Mouse (Mus musculus) MEL-GATA-1-ER (cell line): ENCODE results near the gene Gal.

Experiments
- DNase-seq: peaks from one replicate; pipeline ENCODE4 v3.0.0-alpha.2; 2012; ENCODE audit warnings: low read depth; ENCODE audit errors: extremely low read depth

Gal gene

DNA sequence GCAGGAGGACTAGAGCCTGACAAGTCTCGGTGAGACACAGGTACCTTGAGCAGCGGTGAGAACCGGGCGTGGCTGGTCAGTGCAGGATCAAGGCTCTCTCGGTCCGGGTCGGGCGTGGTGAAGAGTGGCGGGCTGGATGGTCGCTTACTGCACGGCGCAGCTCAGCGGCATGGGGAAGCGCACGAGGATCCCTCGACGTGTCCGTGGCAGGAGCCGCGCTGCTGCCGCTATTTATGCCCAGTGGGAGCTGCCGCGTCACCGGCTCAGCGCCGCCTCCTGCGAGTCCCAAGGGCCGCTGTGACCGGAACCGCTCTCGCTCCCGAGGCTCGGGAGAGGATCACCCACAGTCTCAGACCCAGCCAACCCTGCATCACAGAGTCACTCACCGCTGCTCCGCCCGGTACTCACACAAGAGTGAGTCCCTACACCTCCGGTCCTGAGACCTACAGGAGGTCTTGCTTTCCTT lies at the start of gene Gal:
TSS of gene Gal (minus strand) at position 277 of the 466 bp plus-strand sequence.
- no peak for DNase-seq

DNA sequence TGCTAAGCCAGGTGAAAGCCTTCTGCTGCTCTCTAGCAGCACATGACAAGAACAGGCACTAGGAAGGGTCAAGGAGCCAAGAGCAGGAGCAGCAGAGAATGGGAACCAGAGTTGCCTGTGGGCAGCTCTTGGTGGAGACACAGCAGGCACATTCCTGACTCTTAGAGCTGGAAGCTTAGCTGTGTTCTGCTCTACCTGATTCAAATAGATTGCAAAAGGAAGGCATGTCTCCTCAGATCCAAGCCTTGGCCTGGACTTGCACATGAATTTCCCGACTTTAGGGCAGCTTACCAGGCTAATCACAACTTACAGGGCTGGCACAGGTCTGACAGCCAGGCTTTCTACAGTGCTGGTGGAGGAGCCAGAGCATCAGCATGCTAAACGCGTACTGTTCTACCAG lies 45.6 kb upstream of the Gal start:
- DNase-seq: no peak

DNA sequence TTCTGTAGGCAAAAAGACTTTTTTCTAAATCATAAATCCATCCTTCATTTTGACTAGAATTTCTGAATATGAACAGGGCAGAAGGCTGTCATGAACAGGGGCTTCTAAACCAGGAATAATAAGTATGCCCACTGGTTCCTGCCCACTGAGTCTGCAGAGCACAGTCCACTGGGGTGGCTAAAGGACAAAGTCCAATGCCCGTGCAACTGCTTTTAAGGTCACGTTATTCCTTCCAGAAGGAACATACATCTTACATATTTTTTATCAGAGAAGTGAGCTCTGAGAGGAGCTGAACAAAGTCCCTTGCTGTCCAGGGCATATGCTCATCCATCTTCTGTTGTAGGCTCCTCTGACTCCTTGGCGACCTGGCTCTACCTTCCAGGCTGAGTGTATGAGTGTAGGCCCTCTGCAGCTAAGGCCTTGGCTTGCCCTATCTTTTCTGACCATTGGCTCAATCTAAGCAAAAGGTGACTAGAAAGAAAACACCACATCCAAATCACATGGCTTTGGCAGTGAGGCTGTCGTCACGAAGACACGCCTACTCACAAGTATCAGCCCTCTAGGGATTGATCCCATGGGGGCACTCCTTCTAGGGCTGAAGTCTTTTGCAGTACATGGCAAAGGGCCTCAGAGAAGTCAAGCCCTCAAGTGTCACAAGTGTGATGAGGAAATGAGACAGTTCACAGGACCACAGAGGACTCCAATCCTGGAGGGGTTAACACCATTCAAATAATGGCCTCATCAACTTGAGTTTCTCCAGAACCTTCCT lies 44.2 kb upstream of the Gal start:
- no peak for DNase-seq

DNA sequence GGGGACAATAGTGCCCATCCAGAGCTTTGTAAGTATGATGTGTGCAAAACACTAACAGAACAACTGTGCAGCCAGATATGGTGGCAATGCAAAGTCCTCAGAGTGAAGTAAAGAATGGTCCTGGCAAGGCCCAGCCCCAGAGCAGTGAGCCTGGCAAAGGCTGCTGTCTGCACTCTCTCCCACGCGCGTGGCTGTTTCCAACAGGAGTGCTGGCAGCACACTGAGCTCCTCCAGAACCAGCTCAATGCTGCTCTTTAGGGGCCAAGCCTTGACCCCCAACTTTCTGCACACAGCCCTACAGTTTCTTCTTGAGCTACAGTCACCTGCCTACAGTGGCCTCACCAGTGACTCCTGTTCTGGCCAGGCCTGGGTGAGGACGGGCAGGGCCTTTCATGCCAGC lies 43.4 kb upstream of the Gal start:
- no peak for DNase-seq

DNA sequence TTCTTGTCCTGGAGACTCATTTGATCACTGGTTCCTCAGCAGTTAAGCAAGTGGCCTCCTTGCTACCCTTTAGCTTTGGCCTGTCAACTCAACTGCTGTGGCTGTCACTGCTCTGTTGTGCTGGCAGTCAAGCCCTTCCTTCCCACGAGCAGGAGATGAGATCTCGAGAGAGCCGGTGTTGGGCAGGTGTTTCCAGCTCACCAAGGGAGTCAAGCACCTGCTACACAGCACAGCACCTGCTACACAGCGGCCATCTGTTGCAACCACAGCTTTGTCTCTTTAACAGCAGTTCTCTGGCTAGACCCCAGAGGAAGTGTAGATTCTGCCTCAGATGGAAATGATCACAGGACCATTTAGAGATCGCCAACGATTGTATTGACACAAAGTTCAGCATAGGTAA lies 37.3 kb upstream of the Gal start:
- no peak for DNase-seq

DNA sequence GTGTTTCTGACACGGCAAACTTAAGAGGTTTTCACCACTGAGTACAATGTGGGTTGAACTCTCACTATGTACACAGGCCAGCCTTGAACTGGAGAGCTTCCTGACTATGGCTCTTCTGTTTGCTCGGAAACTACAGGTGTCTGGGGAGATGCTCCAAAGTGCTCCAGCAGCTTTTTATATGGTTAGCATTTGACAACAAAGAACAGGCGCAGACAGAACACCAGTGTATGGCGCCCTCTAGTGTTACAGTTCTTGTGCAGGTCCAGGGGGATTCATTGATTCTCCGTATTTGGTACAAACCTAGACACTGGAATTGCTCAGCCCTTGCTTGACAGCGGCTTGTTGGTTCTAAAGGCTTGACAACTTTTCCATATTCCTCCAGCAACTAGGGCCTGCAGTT lies 36.8 kb upstream of the Gal start:
- DNase-seq: peak; percentile 41

DNA sequence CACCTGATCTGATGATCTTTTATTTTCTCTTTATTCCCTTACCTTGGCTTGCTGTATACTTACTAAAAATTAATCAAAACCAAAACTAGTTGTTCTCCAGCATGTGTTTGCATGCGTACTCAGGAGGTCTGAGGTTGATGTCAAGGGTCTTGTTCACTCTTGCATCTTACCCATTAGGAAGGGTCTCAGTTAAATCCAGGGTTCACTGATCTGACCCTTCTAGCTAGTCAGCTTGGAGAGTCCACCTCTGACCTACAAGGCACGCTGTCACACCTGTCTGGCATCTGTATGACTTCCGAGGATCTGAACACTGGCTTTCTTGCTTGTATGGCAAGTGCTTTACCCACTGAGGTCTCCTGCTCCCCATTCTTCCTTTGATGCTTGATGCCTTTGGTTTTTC lies 36.4 kb upstream of the Gal start:
- DNase-seq: no peak

DNA sequence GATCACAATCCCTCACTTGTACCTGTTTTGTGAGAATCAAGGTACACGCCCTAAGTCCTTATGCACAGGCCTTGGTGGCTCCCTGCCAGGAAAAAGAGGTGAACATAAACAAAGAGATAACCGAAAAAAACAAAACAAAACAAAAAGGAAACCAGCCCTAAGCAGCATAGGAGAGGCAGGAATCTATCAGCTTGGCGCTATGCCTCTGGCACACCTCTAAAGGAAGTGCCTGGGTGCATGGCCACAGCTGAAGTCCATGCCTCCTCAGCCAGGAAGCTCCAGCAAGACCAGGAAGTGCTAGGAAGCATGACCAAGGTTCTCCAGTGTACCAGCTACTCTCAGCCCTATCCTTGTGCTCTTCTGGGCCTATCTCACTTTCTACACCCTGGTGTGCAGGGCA lies 34.9 kb upstream of the Gal start:
- no peak for DNase-seq

DNA sequence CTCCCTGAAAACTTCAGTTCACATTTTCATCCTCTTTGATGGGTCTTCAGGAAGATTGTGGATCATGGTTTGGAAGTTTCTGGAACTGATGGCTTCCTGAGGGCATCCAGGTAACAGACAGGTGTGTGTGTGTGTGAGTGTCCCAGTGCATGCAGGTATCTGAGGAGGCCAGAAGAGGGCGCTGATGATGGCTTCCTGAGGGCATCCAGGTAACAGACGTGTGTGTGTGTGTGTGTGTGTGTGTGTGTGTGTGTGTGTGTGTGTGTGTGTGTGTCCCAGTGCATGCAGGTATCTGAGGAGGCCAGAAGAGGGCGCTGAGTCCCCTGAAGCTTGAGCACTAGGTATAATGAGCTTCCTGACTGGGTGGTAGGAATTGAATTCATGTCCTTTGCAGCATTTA lies 33.0 kb upstream of the Gal start:
- DNase-seq: no peak

DNA sequence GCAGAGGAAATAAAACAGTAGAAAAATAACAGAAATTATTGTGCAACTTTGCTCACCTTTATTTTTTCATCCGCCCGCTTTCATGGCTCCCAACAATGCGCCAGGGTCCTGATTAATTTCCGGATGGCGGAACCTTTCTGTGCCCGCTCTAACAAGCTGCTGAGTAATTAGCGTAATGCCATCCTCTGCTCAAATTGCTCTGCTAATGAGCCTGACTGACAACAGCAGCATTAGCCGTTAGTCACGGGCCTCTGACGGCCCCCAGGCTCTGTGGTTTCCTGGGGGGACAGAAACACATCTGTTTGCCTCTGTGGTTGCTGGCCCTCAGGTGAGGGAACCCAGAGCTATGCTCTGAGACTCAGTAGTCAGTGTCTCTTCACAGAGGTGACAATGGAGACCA lies 26.7 kb upstream of the Gal start:
- DNase-seq: no peak

DNA sequence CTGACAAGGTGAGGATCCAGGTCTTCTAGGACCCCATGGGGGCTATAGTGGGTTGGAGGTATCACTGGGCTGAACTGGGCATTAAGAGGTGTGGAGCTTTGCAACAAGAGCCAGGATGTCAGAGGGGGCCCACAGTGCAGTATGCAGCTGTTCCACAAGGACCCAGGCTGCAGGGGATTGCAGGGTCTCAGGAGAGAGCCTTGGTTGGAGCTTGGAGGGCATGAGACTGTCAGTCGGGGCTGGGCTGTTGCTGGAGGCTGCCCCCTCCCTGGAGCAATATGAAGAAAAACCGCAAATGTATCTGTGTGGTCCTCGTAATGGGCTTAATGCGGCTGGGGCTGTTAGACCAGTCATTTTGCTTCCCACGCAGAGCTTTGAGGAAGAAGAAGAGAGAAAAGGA lies 26.3 kb upstream of the Gal start:
- DNase-seq: no peak

DNA sequence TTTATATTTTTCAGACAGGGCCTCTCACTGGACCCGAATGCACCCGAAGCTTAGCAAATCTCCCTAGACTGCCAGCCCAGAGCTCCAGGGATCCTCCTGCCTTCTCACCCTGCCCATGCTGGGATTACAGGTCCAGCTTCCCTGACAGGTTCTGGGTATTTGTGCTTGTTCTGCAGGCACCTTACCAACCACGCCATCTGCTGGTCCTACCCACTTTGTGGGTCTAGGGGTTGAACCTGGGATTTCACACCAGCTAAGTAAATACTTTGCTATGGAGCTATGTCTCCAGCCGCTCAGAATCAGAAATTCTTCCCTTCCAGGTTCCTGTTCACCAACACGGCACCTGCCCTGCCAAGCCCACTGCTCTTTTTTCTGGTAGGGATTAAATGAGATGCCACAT lies 23.6 kb upstream of the Gal start:
- no peak for DNase-seq

DNA sequence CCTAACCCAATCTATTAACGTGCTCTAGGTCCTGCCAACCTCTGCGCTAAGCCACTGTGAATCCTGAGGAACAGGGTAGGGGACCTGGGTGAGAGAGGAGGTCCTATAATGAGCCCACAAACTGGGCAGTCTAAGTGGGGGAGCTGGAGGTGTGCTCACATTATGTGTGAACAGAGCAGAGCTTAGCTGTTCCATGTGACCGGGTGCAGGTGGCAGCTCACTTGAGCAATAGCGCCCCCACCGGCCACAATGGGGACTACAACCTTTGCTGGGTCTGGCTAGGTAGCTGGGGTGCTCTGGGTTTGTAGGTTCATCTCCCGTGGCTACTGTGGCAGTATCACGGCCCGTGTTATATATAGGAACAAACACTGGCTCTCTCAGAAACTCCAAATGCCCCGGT lies 22.5 kb upstream of the Gal start:
- peak; percentile 22 for DNase-seq

DNA sequence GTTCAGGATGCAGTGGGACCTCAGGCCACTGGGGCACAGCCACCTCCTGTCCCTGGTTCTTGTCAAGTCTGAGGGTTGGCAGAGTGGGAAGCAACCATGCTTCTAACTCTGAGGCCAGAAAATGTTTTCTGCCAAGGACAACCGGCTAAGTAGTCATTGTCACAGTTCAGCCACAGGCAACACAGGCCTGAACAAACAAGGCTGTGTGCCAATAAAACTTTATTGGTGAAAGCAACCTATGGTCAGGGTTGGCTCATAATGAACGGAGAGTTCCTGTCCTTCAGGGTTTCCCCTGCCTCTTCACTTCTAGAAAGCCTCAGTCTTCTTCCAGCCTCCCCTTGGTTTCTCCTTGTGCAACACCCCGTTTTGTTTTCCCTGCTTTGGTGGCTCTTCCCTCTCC lies 21.5 kb upstream of the Gal start:
- DNase-seq: no peak

DNA sequence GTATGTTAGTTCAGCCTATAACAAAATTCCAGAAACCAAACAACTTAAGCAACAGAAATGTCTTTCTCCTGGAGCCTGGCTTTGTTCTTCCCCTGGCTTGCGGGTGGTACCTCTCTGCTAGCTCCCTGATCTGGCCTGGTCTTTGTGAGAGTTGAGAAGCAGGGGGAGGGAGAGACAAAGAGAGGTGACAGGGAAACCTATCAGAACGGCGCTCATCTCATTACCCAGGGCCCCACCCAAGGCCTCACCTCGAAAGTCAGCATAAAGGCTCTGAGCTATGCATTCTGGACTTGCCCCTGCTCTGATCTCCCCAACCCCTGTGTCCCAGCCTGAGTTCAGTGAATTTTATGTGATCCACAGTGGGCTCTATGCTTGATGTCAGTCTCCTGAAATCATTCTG lies 20.3 kb upstream of the Gal start:
- no peak for DNase-seq

DNA sequence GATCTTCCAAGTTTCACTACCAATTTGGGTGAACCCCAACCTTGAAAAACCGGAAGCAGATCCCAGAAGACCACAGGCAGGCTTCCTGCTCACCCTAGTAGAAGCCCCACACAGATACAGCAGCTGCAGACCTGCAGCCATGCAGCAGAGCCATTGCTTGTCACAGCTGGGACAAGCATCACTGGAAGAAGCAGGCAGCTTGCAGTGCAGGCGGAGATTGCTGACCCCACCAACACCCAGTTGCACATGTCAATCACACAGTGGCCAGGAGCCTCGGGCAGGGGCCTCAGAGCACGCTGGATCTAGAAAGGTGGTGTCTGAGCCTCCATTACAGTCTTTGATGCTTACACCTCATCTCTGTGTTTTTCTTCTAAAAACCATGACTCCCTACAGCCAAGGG lies 19.8 kb upstream of the Gal start:
- no peak for DNase-seq

DNA sequence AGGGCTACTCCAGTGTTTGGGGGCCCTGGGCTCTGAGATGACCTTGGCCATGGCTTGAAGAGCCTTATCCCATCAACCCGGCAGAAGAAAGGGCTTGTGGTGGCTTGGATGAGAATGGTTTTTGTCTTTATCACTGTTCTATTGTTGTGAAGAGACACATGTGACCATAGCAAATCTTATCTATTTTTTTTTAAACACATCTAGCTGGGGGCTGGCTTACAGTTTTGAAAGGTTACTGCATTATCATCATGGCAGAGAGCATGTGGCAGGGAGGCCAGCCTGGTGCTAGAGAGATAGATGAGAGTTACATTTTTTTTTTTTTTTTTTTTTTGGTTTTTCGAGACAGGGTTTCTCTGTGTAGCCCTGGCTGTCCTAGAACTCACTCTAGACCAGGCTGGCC lies 17.6 kb upstream of the Gal start:
- no peak for DNase-seq

DNA sequence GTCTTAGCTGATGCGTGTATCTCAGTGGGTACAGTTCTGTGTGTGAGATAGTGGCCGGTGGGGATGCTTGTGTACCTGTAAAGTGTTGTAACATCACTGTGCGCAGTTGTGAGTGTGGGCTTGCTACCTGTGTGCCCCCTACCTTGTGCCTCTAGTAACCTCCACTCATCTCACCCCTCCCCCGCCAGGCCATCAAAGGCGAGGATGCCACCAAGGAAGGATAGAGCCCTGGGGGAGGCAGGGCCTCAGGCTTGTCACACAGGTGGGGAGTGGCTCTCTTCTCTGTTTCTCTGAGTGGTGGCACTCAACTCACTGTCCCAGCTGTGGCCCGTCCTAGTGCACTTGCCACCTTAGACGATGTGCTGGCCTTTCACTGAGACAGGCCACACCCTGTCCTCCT lies 16.7 kb upstream of the Gal start:
- no peak for DNase-seq

DNA sequence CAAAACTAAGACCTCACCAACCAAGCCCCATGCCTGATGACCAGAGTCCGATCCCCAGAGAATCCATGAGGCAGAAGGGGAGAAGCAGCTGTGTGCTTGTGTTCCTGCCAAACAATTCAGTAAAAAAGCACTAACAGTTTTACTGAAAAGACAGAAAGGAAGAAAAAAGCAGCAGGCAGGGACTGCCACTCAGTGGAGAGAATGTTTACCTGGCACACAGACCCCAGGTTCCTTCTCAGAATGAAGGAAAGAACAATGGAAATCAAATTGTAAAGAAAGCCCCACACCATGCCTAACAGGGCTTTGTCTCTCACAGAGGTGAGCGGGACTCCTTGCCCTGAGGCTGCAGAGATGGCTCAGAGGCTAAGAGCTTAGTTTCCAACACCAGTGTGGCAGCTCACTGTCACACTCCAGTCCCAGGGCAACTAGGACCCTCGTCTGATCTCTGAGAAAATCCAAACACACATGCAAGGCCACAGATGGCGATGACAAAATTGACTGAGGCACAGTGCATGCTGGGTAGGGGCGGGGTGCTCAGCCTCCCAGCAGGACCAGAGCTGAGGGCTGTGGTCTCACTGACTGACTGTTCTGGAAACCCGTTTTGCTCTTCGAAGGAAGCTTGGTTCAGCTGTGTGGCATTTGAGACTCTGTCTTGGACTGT lies 14.9 kb upstream of the Gal start:
- DNase-seq: no peak

DNA sequence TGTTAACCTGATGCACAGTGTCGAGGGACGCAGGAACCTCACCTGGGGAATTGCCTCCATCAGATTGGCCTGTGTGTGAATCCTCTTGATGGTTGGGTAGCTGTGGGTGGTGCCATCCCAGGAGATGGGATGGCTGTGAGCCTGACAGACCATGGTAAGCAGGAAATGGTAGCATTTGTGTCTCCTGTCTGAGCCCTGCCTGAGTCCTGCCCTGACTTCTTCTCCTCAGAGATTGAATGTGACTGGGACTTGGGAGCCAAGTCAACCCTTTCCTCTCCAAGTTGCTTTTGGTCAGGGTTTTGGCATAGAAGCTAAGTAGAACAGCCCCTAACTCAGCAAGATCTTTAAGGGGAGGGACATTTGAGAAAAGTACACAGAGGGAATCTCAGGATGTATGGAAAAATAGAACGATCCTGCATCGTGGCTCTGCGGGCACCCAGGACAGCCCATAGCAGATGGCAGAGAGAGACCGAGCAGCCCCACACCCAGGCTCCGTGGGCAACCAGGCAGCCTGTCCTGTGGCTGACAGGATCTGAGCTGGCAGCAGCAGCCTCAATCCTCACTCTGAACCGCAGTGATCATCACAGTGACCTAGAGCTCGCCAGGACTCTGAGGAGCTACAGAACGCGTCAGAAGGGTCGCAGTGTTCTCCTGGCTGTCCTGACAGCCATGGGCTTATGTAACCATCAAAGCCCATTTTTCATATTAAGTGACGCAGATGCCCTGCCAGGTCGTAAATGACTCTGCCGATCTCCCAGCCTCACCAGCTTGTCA lies 13.9 kb upstream of the Gal start:
- DNase-seq: no peak

DNA sequence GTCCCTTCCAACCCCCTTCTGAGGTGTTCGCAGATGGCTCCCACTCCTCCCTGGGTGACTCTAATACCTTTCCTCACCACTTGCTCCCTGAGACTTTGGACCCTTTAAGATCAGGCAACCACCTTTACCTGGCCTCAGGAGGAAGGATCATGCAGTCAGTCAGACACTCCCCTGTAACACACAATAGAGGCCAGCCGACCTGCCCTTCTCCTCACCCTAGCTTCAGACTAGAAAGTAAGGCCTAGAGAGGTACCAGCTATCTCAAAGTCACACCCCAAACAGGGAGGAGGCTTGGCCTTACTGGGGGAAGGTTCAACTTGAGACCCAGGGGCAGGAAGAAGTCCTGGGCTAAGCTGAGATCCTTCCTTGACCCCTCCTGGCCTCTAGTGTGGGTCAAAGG lies 9.9 kb upstream of the Gal start:
- DNase-seq: no peak

DNA sequence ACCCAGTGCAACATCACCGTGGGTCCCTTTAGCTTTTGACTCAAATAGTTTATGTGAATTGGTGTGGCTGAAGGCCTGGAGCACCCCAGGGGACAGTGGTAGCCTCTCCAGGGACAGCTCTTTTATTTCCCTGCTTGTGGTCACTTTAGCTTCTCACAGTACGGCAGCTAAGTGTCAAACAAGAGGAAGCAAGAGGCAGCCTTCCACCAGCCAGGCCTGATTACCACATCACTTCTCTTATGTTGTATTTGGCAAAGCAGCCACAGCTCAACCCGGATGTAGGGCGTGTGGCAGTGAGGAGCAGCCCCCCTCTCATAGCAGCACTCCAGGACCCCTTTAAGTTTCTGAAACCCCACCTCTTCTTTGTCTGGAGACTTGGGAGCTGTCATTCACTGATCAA lies 8.6 kb upstream of the Gal start:
- DNase-seq: no peak

DNA sequence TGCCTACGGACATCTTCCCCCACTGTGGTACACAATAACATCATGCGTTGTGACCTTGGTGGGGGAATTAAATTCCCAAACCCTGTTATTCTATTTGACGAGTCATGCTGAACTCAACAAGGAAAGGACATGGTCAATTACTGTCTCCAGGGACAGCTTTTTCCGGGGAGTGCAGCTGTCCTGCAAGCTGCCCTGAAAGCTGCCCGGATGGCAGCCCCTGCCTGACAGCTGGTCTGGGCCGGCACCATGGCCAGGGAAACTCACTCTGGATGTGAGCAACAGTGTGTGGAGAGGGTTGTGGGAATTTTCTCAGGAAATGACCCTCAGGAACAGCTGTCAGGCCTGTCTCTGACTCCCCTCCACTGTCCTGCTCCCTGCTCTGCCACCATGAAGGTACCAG lies 8.1 kb upstream of the Gal start:
- no peak for DNase-seq
